Comparison of ENCODE assay signal across 8 mouse cellular contexts in genomic region chr11:106271131-106271793, GRCm38 (mm10). TPM values are rescaled to one million over a fixed set of nuclear protein-coding genes. Genes with fewer than 3 reads are reported as not detected.
DNase-seq lines count a peak whose midpoint lies in the region; ATAC-seq and TF ChIP-seq lines count a peak whose summit lies in the region.

No protein-coding gene starts in this region.

- H3K4me3 ChIP-seq in hindbrain, postnatal 0 days (ENCODE audit: low read length), result peak overlapping the region; percentile 75
- H3K4me3 ChIP-seq in midbrain, embryonic 15.5 days, result peak overlapping the region; percentile 99

- no peaks in the 10 kb centered on the region for H3K27me3 ChIP-seq in hindbrain, postnatal 0 days (ENCODE audit: insufficient read depth, low read length)
- no peaks in the 10 kb centered on the region for H3K27me3 ChIP-seq in midbrain, embryonic 15.5 days (replicated peaks)

- H3K4me2 ChIP-seq in hindbrain, postnatal 0 days (ENCODE audit: low read depth, low read length), result peak overlapping the region; percentile 84
- H3K4me2 ChIP-seq in midbrain, embryonic 15.5 days, result peak overlapping the region; percentile 91

- H3K36me3 ChIP-seq in hindbrain, postnatal 0 days (ENCODE audit: insufficient read depth, low read length), result peaks cover 6% of the 10 kb centered on the region; the same call in 1 of the 2 replicates
- H3K36me3 ChIP-seq in midbrain, embryonic 15.5 days (replicated peaks), result peaks cover 2% of the 10 kb centered on the region; the same call in 1 of the 2 replicates

- no peak for ATAC-seq in hindbrain, postnatal 0 days
- no peak for ATAC-seq in midbrain, embryonic 15.5 days (replicated peaks)

- peak; percentile 58 for DNase-seq in adrenal gland, postnatal 10 days
- no peak for DNase-seq in adrenal gland, adult 18-20 months (ENCODE audit: low spot score in 2 of 2)
- DNase-seq in 3T3-L1 (ENCODE audit: low read depth, low spot score), result peak; percentile 19
- DNase-seq in embryo, embryonic 10.5 days (ENCODE audit: low spot score), result peak; percentile 45
- no peak for DNase-seq in hindbrain, postnatal 0 days (ENCODE audit: low spot score)
- no peak for DNase-seq in urinary bladder, postnatal 10 days (ENCODE audit: low spot score)
- DNase-seq in thymus, postnatal 25 days, result no peak

- peak; percentile 23 for TF ChIP-seq CTCF in hindbrain, postnatal 0 days (IDR thresholded peaks at IDR 0.05; ENCODE audit: low read depth)

- H3K4me1 ChIP-seq in hindbrain, postnatal 0 days (ENCODE audit: insufficient read depth, low read length), result peaks cover 30% of the 10 kb centered on the region
- peaks cover 44% of the 10 kb centered on the region for H3K4me1 ChIP-seq in midbrain, embryonic 15.5 days

- H3K9ac ChIP-seq in hindbrain, postnatal 0 days (replicated peaks; ENCODE audit: low read length), result peak overlapping the region; percentile 93
- H3K9ac ChIP-seq in midbrain, embryonic 15.5 days, result peak overlapping the region; percentile 94

- H3K9me3 ChIP-seq in hindbrain, postnatal 0 days (ENCODE audit: low read length), result no peaks in the 10 kb centered on the region
- no peaks in the 10 kb centered on the region for H3K9me3 ChIP-seq in midbrain, embryonic 15.5 days

- peak overlapping the region; percentile 88 for H3K27ac ChIP-seq in hindbrain, postnatal 0 days
- H3K27ac ChIP-seq in midbrain, embryonic 15.5 days, result 0 out of 2 replicates have a peak overlapping the region, but pooled peaks have one; percentile 85

- WGBS in hindbrain, postnatal 0 days, result 29% methylated on average over 5 of the region's 5 CpGs
- WGBS in midbrain, embryonic 15.5 days, result 48% methylated on average over 5 of the region's 5 CpGs

RNA-seq across cellular contexts. Expression of gene Smarcd2, which starts 1.5 kb away (rescaled TPM):
- total RNA-seq in adrenal gland, postnatal 10 days (2021), result 10 to 100 TPM; 77.9 to 83.2 TPM
- total RNA-seq in adrenal gland, adult 18-20 months (2021), result 10 to 100 TPM; 47.4 to 63.7 TPM
- 26.8 and 34.1 TPM in 2 replicates for total RNA-seq in hindbrain, postnatal 0 days (2014; rRNA removed)
- polyA plus RNA-seq in hindbrain, postnatal 0 days (2015; fragmentation: Nextera tagmentation; extraction: Ambion mirVana), result 10.4 and 12.3 TPM in 2 replicates
- 10.9 and 11.5 TPM in 2 replicates for polyA plus RNA-seq in midbrain, embryonic 15.5 days (2015; fragmentation: Nextera tagmentation; extraction: Ambion mirVana)

RNA-seq across cellular contexts. Expression of gene Tcam1, which starts 5.2 kb away (rescaled TPM):
- under 1 TPM; 0.15 to 0.33 TPM for total RNA-seq in adrenal gland, postnatal 10 days (2021)
- total RNA-seq in adrenal gland, adult 18-20 months (2021), result under 1 TPM; 0.10 to 0.13 TPM
- 0.05 and 1.3 TPM in 2 replicates for total RNA-seq in hindbrain, postnatal 0 days (2014; rRNA removed)
- 0.19 and 0.23 TPM in 2 replicates for polyA plus RNA-seq in hindbrain, postnatal 0 days (2015; fragmentation: Nextera tagmentation; extraction: Ambion mirVana)
- 0.12 and 0.20 TPM in 2 replicates for polyA plus RNA-seq in midbrain, embryonic 15.5 days (2015; fragmentation: Nextera tagmentation; extraction: Ambion mirVana)

RNA-seq across cellular contexts. Expression of gene Psmc5, which starts 15.3 kb away (rescaled TPM):
- 100 to 1,000 TPM; 121 to 129 TPM for total RNA-seq in adrenal gland, postnatal 10 days (2021)
- 100 to 1,000 TPM; 157 to 159 TPM for total RNA-seq in adrenal gland, adult 18-20 months (2021)
- total RNA-seq in hindbrain, postnatal 0 days (2014; rRNA removed), result 55.4 and 58.9 TPM in 2 replicates
- polyA plus RNA-seq in hindbrain, postnatal 0 days (2015; fragmentation: Nextera tagmentation; extraction: Ambion mirVana), result 305 and 308 TPM in 2 replicates
- polyA plus RNA-seq in midbrain, embryonic 15.5 days (2015; fragmentation: Nextera tagmentation; extraction: Ambion mirVana), result 297 and 300 TPM in 2 replicates

RNA-seq across cellular contexts. Expression of gene Ftsj3, which starts 15.4 kb away (rescaled TPM):
- total RNA-seq in adrenal gland, postnatal 10 days (2021), result 10 to 100 TPM; 55.4 to 57.0 TPM
- 10 to 100 TPM; 53.6 to 55.8 TPM for total RNA-seq in adrenal gland, adult 18-20 months (2021)
- 24.4 and 55.6 TPM in 2 replicates for total RNA-seq in hindbrain, postnatal 0 days (2014; rRNA removed)
- 28.5 and 29.4 TPM in 2 replicates for polyA plus RNA-seq in hindbrain, postnatal 0 days (2015; fragmentation: Nextera tagmentation; extraction: Ambion mirVana)
- polyA plus RNA-seq in midbrain, embryonic 15.5 days (2015; fragmentation: Nextera tagmentation; extraction: Ambion mirVana), result 33.0 and 34.1 TPM in 2 replicates

RNA-seq across cellular contexts. Expression of gene Gh, which starts 30.4 kb away (rescaled TPM):
- not detected for total RNA-seq in adrenal gland, postnatal 10 days (2021)
- total RNA-seq in adrenal gland, adult 18-20 months (2021), result not detected
- not detected in 2 replicates for total RNA-seq in hindbrain, postnatal 0 days (2014; rRNA removed)
- not detected in 2 replicates for polyA plus RNA-seq in hindbrain, postnatal 0 days (2015; fragmentation: Nextera tagmentation; extraction: Ambion mirVana)
- not detected in 2 replicates for polyA plus RNA-seq in midbrain, embryonic 15.5 days (2015; fragmentation: Nextera tagmentation; extraction: Ambion mirVana)

Comparison
In these comparisons a context has a peak if more than half of its experiments do, and no peak if none do; other contexts are left out.
1. DNase-seq: peak in adrenal gland, postnatal 10 days (single experiment), 3T3-L1 (single experiment) and embryo, embryonic 10.5 days (single experiment); none in adrenal gland, adult 18-20 months (0 of 2), hindbrain, postnatal 0 days (single experiment), urinary bladder, postnatal 10 days (single experiment) and thymus, postnatal 25 days (single experiment).